In genomic region chr16:91225233-91226037, GRCm38 (mm10) we compare ENCODE assay signal across 9 mouse cellular contexts. TPM values are rescaled to one million over a fixed set of nuclear protein-coding genes. Genes with fewer than 3 reads are reported as not detected.
A peak's percentile ranks its signal among the peaks of the same experiment; 100 is the strongest.
DNase-seq lines count a peak whose midpoint lies in the region; ATAC-seq and TF ChIP-seq lines count a peak whose summit lies in the region.
"Had no signal": no experiment of that assay in that cellular context is flagged by ENCODE, and none has a peak within 500 bp of the region (broad histone marks: within the 10 kb centered on the region; RNA-seq: fewer than 3 reads in every experiment).

Gene Olig2 (plus strand): TSS chr16:91225457.

- no peaks in the 10 kb centered on the region for H3K36me3 ChIP-seq in heart, embryonic 11.5 days (ENCODE audit: control insufficient read depth, insufficient read depth, low read length)
- H3K36me3 ChIP-seq in heart, adult 2 months (ENCODE audit: control insufficient read depth, insufficient read depth, low read length) = no peaks in the 10 kb centered on the region
- H3K36me3 ChIP-seq in ES-Bruce4 (ENCODE audit: control insufficient read depth, insufficient read depth, low read length, poor library complexity, severe bottlenecking) = peaks cover 24% of the 10 kb centered on the region; the same call in 1 of the 2 replicates
- H3K36me3 ChIP-seq in forebrain, embryonic 10.5 days (replicated peaks) = peaks cover 7% of the 10 kb centered on the region; the same call in 1 of the 2 replicates

- H3K27ac ChIP-seq in heart, embryonic 11.5 days (ENCODE audit: low read depth, low read length) = no peak within 1 kb of the TSS
- no peak within 1 kb of the TSS for H3K27ac ChIP-seq in heart, adult 2 months
- H3K27ac ChIP-seq in ES-Bruce4 (ENCODE audit: insufficient read depth, low read length) = peak within 1 kb of the TSS; percentile 23; the same call in 1 of the 2 replicates
- peak within 1 kb of the TSS; percentile 84 for H3K27ac ChIP-seq in forebrain, embryonic 10.5 days

- H3K27me3 ChIP-seq in heart, embryonic 11.5 days (ENCODE audit: control insufficient read depth, insufficient read depth, low read length) = peaks cover 98% of the 10 kb centered on the region
- H3K27me3 ChIP-seq in heart, adult 2 months (ENCODE audit: control insufficient read depth, insufficient read depth, low read length) = peaks cover 53% of the 10 kb centered on the region
- H3K27me3 ChIP-seq in ES-Bruce4 (ENCODE audit: control insufficient read depth, insufficient read depth, low read length, poor library complexity, severe bottlenecking) = no peaks in the 10 kb centered on the region
- H3K27me3 ChIP-seq in forebrain, embryonic 10.5 days (ENCODE audit: poor library complexity, severe bottlenecking) = peaks cover 100% of the 10 kb centered on the region

- peak within 1 kb of the TSS; percentile 36 for H3K4me3 ChIP-seq in heart, embryonic 11.5 days (ENCODE audit: low read depth, low read length)
- H3K4me3 ChIP-seq in heart, adult 2 months = no peak within 1 kb of the TSS
- H3K4me3 ChIP-seq in ES-Bruce4 (ENCODE audit: low read depth, low read length) = peak within 1 kb of the TSS; percentile 85
- H3K4me3 ChIP-seq in forebrain, embryonic 10.5 days = peak within 1 kb of the TSS; percentile 51

- no peak for TF ChIP-seq CTCF in heart, adult 2 months (IDR thresholded peaks at IDR 0.05)
- no peak for TF ChIP-seq CTCF in ES-Bruce4 (IDR thresholded peaks at IDR 0.05; ENCODE audit: low read depth, low read length)

- WGBS in heart, embryonic 11.5 days (ENCODE audit: insufficient replicate concordance) = 1% methylated on average over 53 of the region's 53 CpGs
- 2% methylated on average over 53 of the region's 53 CpGs for WGBS in heart, adult 2 months
- under 1% methylated on average over 53 of the region's 53 CpGs for WGBS in forebrain, embryonic 10.5 days

- H3K9ac ChIP-seq in heart, embryonic 11.5 days (ENCODE audit: low read depth, low read length) = no peak within 1 kb of the TSS
- no peak within 1 kb of the TSS for H3K9ac ChIP-seq in heart, adult 2 months (ENCODE audit: low read depth, low read length)
- H3K9ac ChIP-seq in ES-Bruce4 (ENCODE audit: low read depth, poor library complexity, severe bottlenecking) = peak within 1 kb of the TSS; percentile 66

- intact Hi-C loops in heart, adult 2 months (cut with DNase I) = no loop called here

- no peak for DNase-seq in heart, adult 2 months
- DNase-seq in forebrain, embryonic 10.5 days (ENCODE audit: extremely low spot score, low spot score) = peak; percentile 89
- DNase-seq in layer of hippocampus, adult 9-11 months = peak; percentile 72
- peak; percentile 61 for DNase-seq in neural tube, embryonic 10.5 days (ENCODE audit: extremely low spot score, low spot score)
- DNase-seq in adipocyte (ENCODE audit: low spot score) = no peak
- no peak for DNase-seq in ovary, postnatal 10 days (ENCODE audit: low spot score)

- no peak for TF ChIP-seq POLR2A in heart, adult 2 months (IDR thresholded peaks at IDR 0.05; ENCODE audit: insufficient read depth, low read depth, low read length)
- no peak for TF ChIP-seq POLR2A in ES-Bruce4 (IDR thresholded peaks at IDR 0.05; ENCODE audit: insufficient read depth, low read length)

- TF ChIP-seq EP300 in heart, adult 2 months (IDR thresholded peaks at IDR 0.05; ENCODE audit: insufficient read depth, low read depth, low read length) = no peak
- peak; percentile 55; the same call in 1 of the 2 replicates for TF ChIP-seq EP300 in ES-Bruce4 (IDR thresholded peaks at IDR 0.05; ENCODE audit: insufficient read depth, low read depth, low read length)

- ATAC-seq in heart, embryonic 11.5 days (replicated peaks; ENCODE audit: insufficient number of reproducible peaks, low FRiP score, low TSS enrichment) = no peak; the same call in 1 of the 2 replicates

- H3K4me1 ChIP-seq in heart, embryonic 11.5 days (ENCODE audit: control insufficient read depth, insufficient read depth, low read length) = peaks cover 19% of the 10 kb centered on the region
- no peaks in the 10 kb centered on the region for H3K4me1 ChIP-seq in heart, adult 2 months (ENCODE audit: control insufficient read depth, insufficient read depth, low read length)
- peaks cover 10% of the 10 kb centered on the region for H3K4me1 ChIP-seq in ES-Bruce4 (ENCODE audit: control insufficient read depth, insufficient read depth, low read length)
- H3K4me1 ChIP-seq in forebrain, embryonic 10.5 days = peaks cover 97% of the 10 kb centered on the region

- no peaks in the 10 kb centered on the region for H3K79me2 ChIP-seq in heart, adult 2 months (replicated peaks; ENCODE audit: control insufficient read depth, insufficient read depth, low read length)

- H3K9me3 ChIP-seq in heart, embryonic 11.5 days (replicated peaks; ENCODE audit: control insufficient read depth, low read length) = no peaks in the 10 kb centered on the region
- no peaks in the 10 kb centered on the region for H3K9me3 ChIP-seq in ES-Bruce4 (replicated peaks; ENCODE audit: control insufficient read depth, insufficient read depth, low read length, poor library complexity, severe bottlenecking)
- H3K9me3 ChIP-seq in forebrain, embryonic 10.5 days = no peaks in the 10 kb centered on the region

- H3K4me2 ChIP-seq in heart, embryonic 11.5 days = peak within 1 kb of the TSS; percentile 60

RNA-seq across cellular contexts. Expression of gene Olig2, which starts in this region (rescaled TPM):
- 0.06 TPM in 1 of 2 replicates, not detected in the other for polyA plus RNA-seq in heart, embryonic 11.5 days (2014; fragmentation: Nextera tagmentation; extraction: Ambion mirVana)
- total RNA-seq in heart, adult 2 months (2021) = not detected
- not detected in 2 replicates for polyA plus RNA-seq in heart, adult 2 months (2012; rRNA removed)
- 25.8 and 26.2 TPM in 2 replicates for polyA plus RNA-seq in ES-Bruce4 (2011; ENCODE audit: insufficient read depth, insufficient read length, low read depth, missing spikeins)
- polyA plus RNA-seq in forebrain, embryonic 10.5 days (2016; fragmentation: Nextera tagmentation; extraction: Ambion mirVana) = 10.5 and 11.2 TPM in 2 replicates
- total RNA-seq: CH12.LX had no signal

Comparison
In these comparisons a context has a peak if more than half of its experiments do, and no peak if none do; other contexts are left out.
1. RNA of gene Olig2 (polyA plus RNA-seq): 25.8 to 26.2 TPM in ES-Bruce4 and 10.5 to 11.2 TPM in forebrain, embryonic 10.5 days; 0.06 TPM in heart, embryonic 11.5 days and not detected in heart, adult 2 months; every median in the first group is over 10 times any median in the second.
2. H3K27ac ChIP-seq: peak in ES-Bruce4 (single experiment) and forebrain, embryonic 10.5 days (single experiment); none in heart, embryonic 11.5 days (single experiment) and heart, adult 2 months (single experiment).
3. DNase-seq: peak in forebrain, embryonic 10.5 days (single experiment), layer of hippocampus, adult 9-11 months (single experiment) and neural tube, embryonic 10.5 days (single experiment); none in heart, adult 2 months (0 of 2), adipocyte (single experiment) and ovary, postnatal 10 days (single experiment).